Mouse (Mus musculus) C2C12 (cell line): Measurements from ENCODE around the gene Bcl9l. TPM values are rescaled to one million over a fixed set of nuclear protein-coding genes. Genes with fewer than 3 reads are reported as not detected.

Source experiments
- H3K27me3 ChIP-seq: one replicate; pipeline ENCODE4 v1.6.1; 2011; ENCODE audit not compliant: control insufficient read depth, insufficient read depth, insufficient read length
- H3K36me3 ChIP-seq: one replicate; pipeline ENCODE4 v1.6.1; 2011; ENCODE audit not compliant: control insufficient read depth, insufficient read depth
- H3K4me3 ChIP-seq: one replicate; pipeline ENCODE4 v1.5.1; 2011; ENCODE audit warnings: mild to moderate bottlenecking, control low read depth; ENCODE audit not compliant: poor library complexity, insufficient read depth, severe bottlenecking
- H3K79me2 ChIP-seq: one replicate; pipeline ENCODE4 v1.6.1; 2011; ENCODE audit not compliant: control insufficient read depth, insufficient read depth
- H3K79me3 ChIP-seq: one replicate; pipeline ENCODE4 v1.6.1; 2011; ENCODE audit warnings: low read depth, control low read depth
- H3ac ChIP-seq: one replicate; pipeline ENCODE3; 2011; ENCODE audit warnings: low read depth; ENCODE audit not compliant: control insufficient read depth, insufficient read length
- CEBPB ChIP-seq: IDR thresholded peaks from one replicate; pipeline ENCODE4 v1.6.1; 2011; ENCODE audit warnings: low read depth, mild to moderate bottlenecking, control low read depth, moderate library complexity
- CTCF ChIP-seq: IDR thresholded peaks from one replicate; pipeline ENCODE4 v1.5.1; 2011; ENCODE audit not compliant: control insufficient read depth, insufficient read depth, insufficient read length
- FOSL1 ChIP-seq: IDR thresholded peaks from one replicate; pipeline ENCODE4 v1.8.0; 2011; ENCODE audit warnings: mild to moderate bottlenecking, low read length; ENCODE audit not compliant: poor library complexity, insufficient read depth, severe bottlenecking
- MAX ChIP-seq: IDR thresholded peaks from one replicate; pipeline ENCODE4 v1.6.1; 2011; ENCODE audit warnings: mild to moderate bottlenecking, control low read depth
- MYOD1 ChIP-seq: IDR thresholded peaks from one replicate; pipeline ENCODE4 v1.6.1; 2011; ENCODE audit warnings: low read depth; ENCODE audit not compliant: control insufficient read depth, insufficient read length
- MYOG ChIP-seq: IDR thresholded peaks from one replicate; pipeline ENCODE4 v1.6.1; 2011; ENCODE audit not compliant: control insufficient read depth, insufficient read length; ENCODE audit errors: extremely low read depth
- USF1 ChIP-seq: IDR thresholded peaks from one replicate; pipeline ENCODE4 v1.6.1; 2011; ENCODE audit warnings: low read depth, mild to moderate bottlenecking, control low read depth, moderate library complexity
- polyA plus RNA-seq: library from polyadenylated mRNA; unstranded; fragments of >200 nt; fragmentation: generic; extraction: Trizol; gene quantifications from one replicate; pipeline ENCODE4 v1.2.1, GENCODE M21; 2012; ENCODE audit warnings: missing spikeins

The Bcl9l gene
- polyA plus RNA-seq, 1 experiment, result 31.4 TPM

- peaks cover 83% of the 10 kb centered on the region for H3K79me2 ChIP-seq
- peak overlapping the region; percentile 28 for H3K4me3 ChIP-seq
- H3K27me3 ChIP-seq, result no peaks in the 10 kb centered on the region
- peaks cover 6% of the 10 kb centered on the region for H3K36me3 ChIP-seq
- peak; percentile 18 for TF ChIP-seq USF1
- no peak for TF ChIP-seq MAX
- H3ac ChIP-seq, result peak overlapping the region; percentile 71
- H3K79me3 ChIP-seq, result peaks cover 41% of the 10 kb centered on the region
These were observed 15.2 kb downstream of the Bcl9l start for GRCm38 (mm10) chr9:44497624-44498377.

DNA sequence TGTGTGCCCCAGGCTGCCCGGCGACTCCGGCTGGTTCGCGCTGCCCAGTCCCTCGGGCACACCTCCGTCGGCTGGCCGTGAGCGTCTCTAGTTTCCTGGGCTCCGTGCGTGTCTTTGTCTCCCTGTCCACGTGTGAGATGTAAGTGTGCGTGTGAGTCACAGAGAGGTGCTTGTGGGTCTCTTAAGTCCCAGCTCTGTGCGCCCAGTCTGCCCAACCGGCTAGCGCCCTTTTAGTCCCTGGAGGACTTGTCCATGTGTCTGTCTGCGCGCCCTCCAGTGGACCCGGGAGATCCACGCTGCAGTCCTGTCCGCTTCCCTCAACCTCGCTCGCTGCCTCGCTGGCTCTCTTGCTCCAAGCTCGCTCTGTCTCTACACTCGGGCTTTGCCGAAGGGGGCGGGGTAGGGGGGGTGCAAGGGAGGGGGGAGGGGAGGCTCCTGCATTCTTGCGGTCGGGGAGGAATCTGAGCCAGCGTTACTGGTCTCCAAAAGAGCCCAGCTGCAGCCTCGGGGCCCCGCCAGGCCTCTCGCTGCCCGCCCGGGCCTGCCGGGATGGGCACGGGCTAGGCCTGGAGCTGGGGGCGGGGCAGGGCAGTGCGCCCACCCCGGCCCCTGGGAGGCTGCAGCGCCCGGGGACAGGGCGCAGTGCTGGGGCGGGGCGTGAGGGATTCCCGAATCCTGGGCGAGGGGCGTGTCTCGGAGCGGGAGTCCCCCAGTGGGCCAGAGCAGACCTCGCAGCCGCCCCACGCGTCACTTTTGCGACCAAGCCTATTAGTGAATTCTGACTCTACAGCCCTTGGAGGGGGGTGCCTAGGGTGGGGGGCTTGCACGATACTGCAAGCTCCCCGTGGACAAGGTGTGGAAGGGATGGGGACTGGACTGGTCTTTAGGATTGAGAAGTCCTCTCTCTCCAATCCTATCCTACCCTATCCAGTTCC is 16.1 kb downstream of the Bcl9l start:
- TF ChIP-seq MAX (no peak), CTCF (peak; percentile 79), MYOG (no peak), FOSL1 (no peak), USF1 (no peak), CEBPB (no peak)
- peaks cover 83% of the 10 kb centered on the region for H3K79me2 ChIP-seq
- H3K36me3 ChIP-seq, result peaks cover 15% of the 10 kb centered on the region
- peaks cover 43% of the 10 kb centered on the region for H3K79me3 ChIP-seq
- peak overlapping the region; percentile 71 for H3ac ChIP-seq
- H3K4me3 ChIP-seq, result peak overlapping the region; percentile 50
- no peaks in the 10 kb centered on the region for H3K27me3 ChIP-seq

- Histone ChIP-seq H3ac (peak overlapping the region; percentile 47), H3K79me3 (peaks cover 46% of the 10 kb centered on the region), H3K36me3 (peaks cover 24% of the 10 kb centered on the region), H3K4me3 (peak overlapping the region; percentile 50), H3K27me3 (no peaks in the 10 kb centered on the region), H3K79me2 (peaks cover 83% of the 10 kb centered on the region)
- TF ChIP-seq MAX (peak; percentile 5), CEBPB (no peak)
These were observed 16.9 kb downstream of the Bcl9l start for GRCm38 (mm10) chr9:44499356-44500162.

DNA sequence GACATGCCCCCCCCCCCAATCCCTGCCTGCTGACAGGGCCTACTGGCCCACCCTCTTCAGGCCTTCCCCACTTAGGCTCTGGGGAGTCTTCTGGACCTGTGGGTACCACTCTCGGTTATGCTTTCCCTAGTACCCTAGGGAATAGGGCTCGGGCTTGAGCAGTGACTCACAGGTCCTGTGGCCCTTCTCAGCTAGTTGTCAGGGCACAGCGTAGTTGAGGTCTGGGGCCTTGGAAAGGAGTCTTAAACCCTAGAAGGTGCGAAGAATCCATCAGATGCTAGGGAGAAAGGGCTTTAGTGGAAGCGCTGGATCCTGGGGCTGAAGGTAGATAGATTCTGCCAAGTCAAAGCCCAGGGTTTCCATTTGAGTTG is 17.5 kb downstream of the Bcl9l start:
- Histone ChIP-seq H3K79me3 (peaks cover 41% of the 10 kb centered on the region), H3K36me3 (peaks cover 30% of the 10 kb centered on the region), H3ac (no peak overlapping the region), H3K27me3 (no peaks in the 10 kb centered on the region), H3K79me2 (peaks cover 84% of the 10 kb centered on the region), H3K4me3 (no peak overlapping the region)
- TF ChIP-seq MAX (peak; percentile 74), FOSL1 (peak; percentile 51), MYOG (no peak)

- Histone ChIP-seq H3K36me3 (peaks cover 35% of the 10 kb centered on the region), H3K79me2 (peaks cover 84% of the 10 kb centered on the region), H3K4me3 (no peak overlapping the region)
These were observed 18.1 kb downstream of the Bcl9l start for GRCm38 (mm10) chr9:44500638-44501175.

More at GRCm38 (mm10) chr9:44500638-44501175, 18.1 kb downstream of the Bcl9l start:
- Histone ChIP-seq H3K27me3 (no peaks in the 10 kb centered on the region), H3K79me3 (peaks cover 37% of the 10 kb centered on the region), H3ac (no peak overlapping the region)
- no peak for TF ChIP-seq MYOG
- TF ChIP-seq USF1, result no peak
- TF ChIP-seq MAX, result no peak
- TF ChIP-seq MYOD1, result no peak
- no peak for TF ChIP-seq CEBPB
- TF ChIP-seq CTCF, result no peak
- no peak for TF ChIP-seq FOSL1
